19 mouse cellular contexts compared by ENCODE assay signal in genomic region chr9:70261646-70262045, GRCm38 (mm10). TPM values are rescaled to one million over a fixed set of nuclear protein-coding genes. Genes with fewer than 3 reads are reported as not detected.
DNase-seq lines count a peak whose midpoint lies in the region; ATAC-seq and TF ChIP-seq lines count a peak whose summit lies in the region.
"Had no signal": no experiment of that assay in that cellular context is flagged by ENCODE, and none has a peak within 500 bp of the region (broad histone marks: within the 10 kb centered on the region; RNA-seq: fewer than 3 reads in every experiment).

No protein-coding gene starts in this region.

- TF ChIP-seq POLR2A in ES-Bruce4 (IDR thresholded peaks at IDR 0.05; ENCODE audit: insufficient read depth, low read length) = no peak

- H3K4me3 ChIP-seq in ES-Bruce4 (ENCODE audit: low read depth, low read length) (no peak overlapping the region), macrophage (ENCODE audit: inconsistent target) (no peak overlapping the region)
- H3K4me3 ChIP-seq: forebrain, embryonic 12.5 days; hindbrain, embryonic 15.5 days; limb, embryonic 13.5 days; midbrain, embryonic 12.5 days had no signal

- TF ChIP-seq CTCF in ES-Bruce4 (IDR thresholded peaks at IDR 0.05; ENCODE audit: low read depth, low read length) = no peak

- no peaks in the 10 kb centered on the region for H3K36me3 ChIP-seq in ES-Bruce4 (ENCODE audit: control insufficient read depth, insufficient read depth, low read length, poor library complexity, severe bottlenecking)
- no peaks in the 10 kb centered on the region for H3K36me3 ChIP-seq in macrophage (ENCODE audit: inconsistent target)
- H3K36me3 ChIP-seq: forebrain, embryonic 12.5 days; hindbrain, embryonic 15.5 days; limb, embryonic 13.5 days; midbrain, embryonic 12.5 days had no signal

- peaks cover 23% of the 10 kb centered on the region for H3K4me1 ChIP-seq in ES-Bruce4 (ENCODE audit: control insufficient read depth, insufficient read depth, low read length)

- no peak overlapping the region for H3K9ac ChIP-seq in ES-Bruce4 (ENCODE audit: low read depth, poor library complexity, severe bottlenecking)
- H3K9ac ChIP-seq: forebrain, embryonic 12.5 days; hindbrain, embryonic 15.5 days; limb, embryonic 13.5 days; midbrain, embryonic 12.5 days had no signal

- H3K27ac ChIP-seq in ES-Bruce4 (ENCODE audit: insufficient read depth, low read length) (peak overlapping the region; percentile 27; the same call in 1 of the 2 replicates), macrophage (peak overlapping the region; percentile 68)
- H3K27ac ChIP-seq: forebrain, embryonic 12.5 days; hindbrain, embryonic 15.5 days; limb, embryonic 13.5 days; midbrain, embryonic 12.5 days had no signal

- WGBS in macrophage (ENCODE audit: missing documents) = 65% methylated on average over 5 of the region's 5 CpGs

- DNase-seq in layer of hippocampus, adult 9-11 months = peak; percentile 19
- no peak for DNase-seq in layer of hippocampus, postnatal 25 days (ENCODE audit: extremely low spot score in 1 of 2, low spot score in 1 of 2)
- peak; percentile 79 for DNase-seq in 3T3-L1 (ENCODE audit: low read depth, low spot score)
- no peak for DNase-seq in adrenal gland, adult 2 months
- no peak for DNase-seq in thymus, postnatal 25 days
- DNase-seq: adrenal gland, postnatal 14 days; cerebellum, postnatal 36 days; gastrocnemius, postnatal 25 days; kidney, adult 18-20 months; kidney, postnatal 4 days; lung, adult 18-20 months; thymus, adult 2 months had no signal

- ATAC-seq in inflammation-experienced regulatory T-cells, adult 6 months = no peak

- H3K9me3 ChIP-seq in ES-Bruce4 (replicated peaks; ENCODE audit: control insufficient read depth, insufficient read depth, low read length, poor library complexity, severe bottlenecking) = no peaks in the 10 kb centered on the region
- H3K9me3 ChIP-seq: forebrain, embryonic 12.5 days; hindbrain, embryonic 15.5 days; limb, embryonic 13.5 days; midbrain, embryonic 12.5 days had no signal

- TF ChIP-seq EP300 in ES-Bruce4 (IDR thresholded peaks at IDR 0.05; ENCODE audit: insufficient read depth, low read depth, low read length) = no peak

- H3K27me3 ChIP-seq in ES-Bruce4 (ENCODE audit: control insufficient read depth, insufficient read depth, low read length, poor library complexity, severe bottlenecking) = no peaks in the 10 kb centered on the region
- H3K27me3 ChIP-seq: hindbrain, embryonic 15.5 days; limb, embryonic 13.5 days; midbrain, embryonic 12.5 days had no signal

- peaks cover 83% of the 10 kb centered on the region for H3K79me2 ChIP-seq in macrophage (ENCODE audit: inconsistent target)

RNA-seq across cellular contexts. Expression of gene Myo1e, which starts 54.5 kb away (rescaled TPM):
- 1 to 10 TPM; 8.9 TPM for total RNA-seq in layer of hippocampus, postnatal 25 days (2021)
- 51.6 and 54.2 TPM in 2 replicates for polyA plus RNA-seq in ES-Bruce4 (2011; ENCODE audit: insufficient read depth, insufficient read length, low read depth, missing spikeins)
- 100 to 1,000 TPM in 10 of 26 experiments, 10 to 100 TPM in 16; 32.6 to 236 (median 75.7) TPM for total RNA-seq in macrophage (2018; cell fraction: chromatin; rRNA removed)
- 10 to 100 TPM; 30.5 to 74.8 (median 46.7) TPM for total RNA-seq in macrophage (2018; cell fraction: cytosol; rRNA removed)
- total RNA-seq in macrophage (2018; cell fraction: nucleus; rRNA removed) = 10 to 100 TPM; 32.5 to 96.3 (median 55.0) TPM
- polyA plus RNA-seq in macrophage (2018) = 32.9 to 98.2 TPM (median 52.7 TPM) in 3 replicates
- total RNA-seq in adrenal gland, adult 2 months (2021) = 10 to 100 TPM; 23.4 to 29.3 TPM
- polyA plus RNA-seq in adrenal gland, adult 2 months (2012; rRNA removed) = 3.1 and 4.2 TPM in 2 replicates
- polyA plus RNA-seq in inflammation-experienced regulatory T-cells, adult 6 months (2017; shearing (Covaris generic)) = 10 to 100 TPM; 25.0 to 41.4 (median 29.7) TPM

Comparison
In these comparisons a context has a peak if more than half of its experiments do, and no peak if none do; other contexts are left out.
1. DNase-seq: peak in layer of hippocampus, adult 9-11 months (single experiment) and 3T3-L1 (single experiment); none in layer of hippocampus, postnatal 25 days (0 of 2), adrenal gland, adult 2 months (single experiment) and thymus, postnatal 25 days (single experiment).